Mouse (Mus musculus) kidney, adult 9 months (tissue): ENCODE data around the gene Tmem181a.
"Not testable (repeated sequence)": the region's sequence is repeated elsewhere in the genome, so short reads cannot be mapped to it uniquely, and the experiment has no call there.

Source experiments
- DNase-seq: peaks from one replicate; pipeline ENCODE4 v3.0.0; 2022

Tmem181a gene

DNA sequence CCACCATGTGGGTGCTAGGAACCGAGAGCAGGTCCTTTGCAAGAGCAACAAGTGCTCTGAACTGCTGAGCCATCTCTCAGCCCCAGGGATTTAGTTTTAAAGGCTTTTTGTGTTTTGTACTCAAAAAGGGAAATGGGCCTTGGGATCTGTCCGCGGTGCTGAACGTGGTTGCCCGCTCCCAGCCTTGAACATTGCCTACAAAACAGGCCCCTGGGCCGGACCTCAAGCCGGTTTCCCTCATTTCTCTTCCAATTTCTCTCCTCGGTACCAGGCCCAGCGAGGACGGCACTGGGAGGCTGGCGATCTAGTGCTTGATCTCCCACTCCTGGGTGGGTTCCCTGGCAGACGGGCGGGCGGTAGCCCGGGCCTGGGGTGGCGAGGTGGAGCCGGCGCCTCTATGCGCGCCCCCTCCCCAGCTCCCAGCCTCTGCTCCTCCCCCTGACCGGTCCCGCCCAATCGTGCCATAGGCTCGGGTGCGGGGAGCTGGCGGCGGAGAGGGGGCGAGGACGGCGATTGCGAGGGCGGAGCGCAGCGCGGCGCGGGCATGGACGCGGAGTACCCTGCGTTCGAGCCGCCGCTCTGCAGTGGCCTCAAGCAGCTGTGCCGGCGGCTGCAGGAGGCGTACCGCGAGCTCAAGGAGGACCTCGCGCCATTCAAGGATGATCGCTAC lies at the start of gene Tmem181a:
Gene Tmem181a (plus strand): TSS at position 461 of the 670 bp plus-strand sequence.
- not testable (repeated sequence) for DNase-seq

DNA sequence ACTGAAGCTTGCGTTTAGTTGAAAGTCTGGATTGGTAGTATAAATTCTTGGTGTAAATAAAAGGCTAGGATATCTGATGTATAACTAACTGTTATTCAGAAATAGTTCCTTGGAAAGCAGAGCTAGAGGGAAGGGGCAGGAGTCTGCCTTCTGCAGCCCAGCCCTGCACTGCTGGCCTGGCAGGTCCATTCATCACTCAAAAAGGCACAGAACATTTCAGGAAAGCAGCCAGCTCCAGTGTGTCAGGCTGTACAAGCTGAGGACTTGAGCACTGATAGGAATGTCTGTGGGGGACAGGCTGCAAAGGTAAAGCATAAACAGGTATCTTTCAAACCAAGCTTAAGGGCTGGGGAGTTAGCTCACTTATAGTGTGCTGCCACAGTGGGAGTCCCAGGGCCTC lies 44.9 kb upstream of the Tmem181a start:
- no peak for DNase-seq

DNA sequence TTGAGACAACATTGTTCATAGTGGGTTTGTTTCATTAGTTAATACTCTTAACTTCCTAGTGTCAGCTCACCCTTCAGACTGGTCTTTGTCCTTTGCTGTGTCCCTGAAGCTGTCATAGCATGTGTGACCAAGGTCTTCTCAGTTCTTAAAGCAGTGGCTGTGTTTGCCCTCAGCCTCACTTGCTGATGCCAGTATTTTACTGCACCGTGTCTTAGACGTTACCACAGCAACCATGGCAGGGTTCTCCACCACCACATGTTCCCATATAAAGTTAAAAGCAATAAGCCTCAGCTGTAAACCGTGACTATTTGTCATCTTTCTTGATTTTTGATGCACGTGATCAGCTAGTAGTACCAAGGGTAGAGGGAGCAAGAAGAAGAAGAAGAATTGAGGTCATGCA lies 41.0 kb upstream of the Tmem181a start:
- DNase-seq = no peak

DNA sequence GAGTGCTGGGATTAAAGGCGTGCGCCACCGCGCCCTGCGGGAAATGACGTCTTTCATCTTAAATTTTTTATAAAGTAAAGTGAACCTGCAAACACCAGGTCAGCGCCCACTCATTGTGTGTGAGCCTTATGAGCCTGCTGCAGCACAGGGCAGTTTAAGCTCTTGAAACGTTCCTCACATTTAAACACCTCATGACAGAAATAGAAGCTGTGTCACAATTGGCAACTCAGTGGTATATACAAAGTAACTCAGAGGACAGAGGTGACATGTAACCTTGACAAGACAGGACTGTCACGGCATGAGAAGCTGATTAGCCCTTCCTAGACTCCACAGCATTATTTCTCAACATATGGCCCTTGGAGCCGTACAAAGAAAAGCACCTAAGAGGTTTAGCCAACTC lies 40.1 kb upstream of the Tmem181a start:
- no peak for DNase-seq

GRCm38 (mm10) chr17:6232633-6233032 lies 24.0 kb upstream of the Tmem181a start:
- DNase-seq = not testable (repeated sequence)

DNA sequence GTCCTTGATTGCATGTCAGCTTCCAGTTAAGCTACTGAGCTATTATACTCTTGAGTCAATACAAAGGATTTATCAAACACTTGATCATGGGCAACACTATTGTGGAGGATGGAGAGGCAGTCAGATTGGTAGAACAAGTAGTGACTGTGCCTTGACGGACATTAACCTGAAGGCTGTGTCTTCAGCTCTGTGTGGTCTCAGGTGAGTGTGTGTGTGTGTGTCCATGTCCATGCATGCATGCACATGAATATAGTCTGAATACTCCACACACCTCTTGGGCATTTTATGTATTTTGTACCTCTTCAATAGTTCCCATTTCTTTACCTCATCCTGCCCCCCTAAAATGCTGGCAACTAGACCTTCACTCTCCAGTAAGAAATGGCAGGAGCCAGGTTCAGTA lies 5.4 kb upstream of the Tmem181a start:
- DNase-seq = not testable (repeated sequence)

GRCm38 (mm10) chr17:6257070-6257456 lies 403 bp downstream of the Tmem181a start:
- not testable (repeated sequence) for DNase-seq

DNA sequence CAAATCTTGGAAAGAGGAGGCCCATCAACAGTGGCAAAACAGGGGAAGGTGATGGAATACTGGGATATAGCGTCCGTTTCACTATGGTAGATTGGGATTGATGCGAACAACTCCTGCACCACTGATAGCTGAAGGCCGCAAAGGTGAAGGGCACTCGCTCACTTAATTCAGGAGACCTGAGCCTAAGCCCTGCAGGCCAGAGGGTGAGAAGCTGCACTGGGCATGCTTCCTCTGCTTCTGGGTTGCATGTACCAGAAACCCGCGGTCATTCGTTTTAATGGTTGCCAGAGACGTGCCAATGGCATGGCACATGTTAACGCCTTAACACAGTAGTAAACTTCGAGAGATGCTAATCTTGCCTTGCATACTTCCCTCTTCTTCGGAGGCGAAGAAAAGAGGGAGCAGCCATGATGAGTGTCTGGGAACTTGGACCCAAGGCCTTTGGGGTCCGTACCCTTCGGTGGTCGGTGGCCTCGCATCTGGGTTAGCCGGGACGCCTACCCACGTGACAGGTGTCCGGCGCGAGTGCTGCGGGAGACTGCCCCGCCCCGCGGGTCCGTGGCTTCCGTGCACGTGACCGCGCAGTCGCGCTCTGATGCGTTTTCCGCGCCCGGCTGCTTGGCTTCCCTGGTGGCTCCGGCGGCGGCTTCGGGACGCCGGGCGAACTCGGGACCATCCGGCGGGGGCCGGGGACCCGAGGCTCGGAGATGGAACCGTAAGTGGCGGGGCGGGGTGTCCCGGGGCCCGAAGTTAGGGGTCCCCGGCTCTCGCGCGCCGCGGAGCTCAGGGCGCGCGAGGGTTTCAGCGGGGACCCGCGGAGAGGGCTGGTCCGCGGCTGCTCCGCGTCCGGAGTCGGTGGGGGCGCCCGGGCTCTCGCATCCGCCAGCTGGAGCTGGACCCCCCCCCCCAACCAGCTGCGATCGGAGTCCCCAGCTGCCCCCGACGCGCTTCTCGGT lies 13.5 kb downstream of the Tmem181a start:
- peak; percentile 24 for DNase-seq

- not testable (repeated sequence) for DNase-seq
Observed at GRCm38 (mm10) chr17:6270840-6271239, 14.2 kb downstream of the Tmem181a start.

- DNase-seq = not testable (repeated sequence)
Observed at GRCm38 (mm10) chr17:6271970-6272369, 15.3 kb downstream of the Tmem181a start.

DNA sequence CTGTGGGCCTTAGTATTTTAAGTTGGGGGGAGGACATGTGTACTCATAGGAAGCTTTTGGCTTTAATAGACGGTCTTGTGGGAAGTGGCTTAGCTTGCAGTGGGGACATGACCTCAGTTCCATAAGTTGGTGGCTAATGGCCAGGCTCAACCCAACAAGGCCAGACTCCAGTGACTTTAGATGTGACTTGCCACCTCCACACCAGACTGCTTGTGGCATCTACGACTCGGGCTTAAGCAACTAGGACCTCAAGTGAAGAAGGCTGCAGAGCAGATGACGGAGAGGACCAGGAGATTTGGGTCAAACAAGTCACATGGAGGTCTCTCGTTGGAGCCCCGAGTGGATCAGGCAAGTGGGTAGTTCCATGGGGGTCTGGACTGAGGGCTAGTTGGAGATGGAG lies 18.0 kb downstream of the Tmem181a start:
- DNase-seq = not testable (repeated sequence)

- not testable (repeated sequence) for DNase-seq
Observed at GRCm38 (mm10) chr17:6279205-6279604, 22.5 kb downstream of the Tmem181a start.

DNA sequence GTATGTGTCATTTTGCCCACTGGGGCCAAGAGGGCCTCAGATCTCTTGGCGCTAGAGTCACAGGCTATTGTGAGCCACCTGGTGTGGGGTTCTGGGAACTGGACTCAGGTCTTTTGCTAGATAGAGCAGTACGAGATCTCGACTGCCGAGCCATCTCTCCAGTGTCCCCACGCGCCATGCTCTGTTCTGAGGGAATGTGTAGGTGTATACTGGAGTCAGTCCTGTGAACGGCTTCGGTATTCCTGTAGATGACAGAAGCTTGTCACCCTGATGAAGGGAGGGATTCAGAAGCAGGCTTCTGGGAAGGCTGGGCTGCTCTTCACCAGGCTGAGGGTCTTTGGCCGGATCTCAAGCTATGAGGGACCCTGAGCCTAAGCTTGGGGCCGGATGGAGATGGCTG lies 23.1 kb downstream of the Tmem181a start:
- DNase-seq = not testable (repeated sequence)

DNA sequence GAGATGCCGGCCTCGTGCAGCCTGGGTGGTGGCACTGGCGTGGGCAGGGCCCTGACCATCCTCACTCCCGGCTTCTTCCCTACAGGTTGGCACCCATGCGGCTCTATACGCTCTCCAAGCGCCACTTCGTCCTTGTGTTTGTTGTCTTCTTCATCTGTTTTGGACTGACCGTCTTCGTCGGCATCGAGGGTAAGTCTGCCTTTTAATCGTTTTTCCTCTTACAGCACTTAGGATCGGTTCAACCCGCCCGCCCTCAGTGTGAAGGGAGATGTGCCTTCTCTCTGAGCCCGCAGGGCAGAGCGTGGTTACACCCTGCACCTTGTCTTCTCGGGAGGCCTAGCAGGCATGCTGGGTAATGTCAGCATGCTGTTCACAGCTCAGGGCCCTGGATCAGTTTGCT lies 23.9 kb downstream of the Tmem181a start:
- not testable (repeated sequence) for DNase-seq

GRCm38 (mm10) chr17:6283137-6283536 lies 26.5 kb downstream of the Tmem181a start:
- DNase-seq = not testable (repeated sequence)

GRCm38 (mm10) chr17:6286169-6286568 lies 29.5 kb downstream of the Tmem181a start:
- not testable (repeated sequence) for DNase-seq

- DNase-seq = not testable (repeated sequence)
Observed at GRCm38 (mm10) chr17:6289045-6289444, 32.4 kb downstream of the Tmem181a start.

DNA sequence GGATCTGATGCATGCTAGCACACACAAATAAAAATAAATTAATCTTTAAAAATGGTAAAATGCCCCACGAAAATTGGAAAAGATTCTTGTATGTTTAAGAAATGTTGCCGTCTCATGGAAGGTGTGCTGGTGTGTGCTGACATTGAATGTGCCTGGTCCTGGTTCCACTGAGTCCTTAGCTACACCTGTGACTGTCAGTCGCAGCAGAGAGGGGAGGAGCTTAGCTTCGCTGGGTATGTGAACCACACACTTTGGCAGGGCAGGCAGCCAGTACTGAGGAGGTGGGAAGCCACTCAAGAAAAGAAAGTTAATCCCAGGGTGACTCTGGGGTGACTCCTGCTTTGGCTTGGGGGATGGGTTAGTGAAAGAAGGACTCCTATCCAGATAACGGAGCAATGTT lies 37.2 kb downstream of the Tmem181a start:
- not testable (repeated sequence) for DNase-seq

DNA sequence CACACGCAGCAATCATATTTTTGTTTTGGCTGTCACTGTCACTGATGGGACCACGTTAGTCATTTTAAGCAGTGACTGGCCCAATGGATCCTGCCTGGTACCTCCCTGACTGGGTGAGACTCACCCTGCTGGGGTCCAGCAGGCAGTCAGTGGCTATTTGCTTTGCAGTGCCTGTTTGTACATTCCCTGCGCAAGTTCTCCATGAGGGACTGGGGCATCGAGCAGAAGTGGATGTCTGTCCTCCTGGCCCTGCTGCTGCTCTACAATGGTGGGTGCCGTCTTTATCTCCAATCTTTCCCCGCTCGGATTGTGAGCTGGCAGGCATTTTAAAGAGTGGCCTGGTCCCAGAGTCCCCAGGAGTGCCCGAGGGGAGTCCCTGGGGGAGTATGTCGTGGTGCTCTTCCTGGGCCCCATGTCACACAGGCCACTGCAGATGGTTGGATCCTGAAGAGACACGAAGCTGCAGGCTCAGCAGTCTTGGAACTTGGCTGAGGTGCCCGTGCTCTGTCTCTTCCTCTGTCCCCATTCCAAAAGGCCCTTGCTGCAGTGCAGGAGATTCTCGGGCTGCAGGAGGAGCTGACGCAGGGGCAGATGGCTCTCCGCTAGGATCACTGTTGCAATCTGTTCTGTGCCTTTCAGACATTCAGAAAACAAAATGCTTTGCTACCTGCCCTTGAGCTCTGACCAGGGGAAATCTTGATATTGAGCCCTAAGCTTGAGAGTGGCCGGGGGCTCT lies 40.6 kb downstream of the Tmem181a start:
- not testable (repeated sequence) for DNase-seq

DNA sequence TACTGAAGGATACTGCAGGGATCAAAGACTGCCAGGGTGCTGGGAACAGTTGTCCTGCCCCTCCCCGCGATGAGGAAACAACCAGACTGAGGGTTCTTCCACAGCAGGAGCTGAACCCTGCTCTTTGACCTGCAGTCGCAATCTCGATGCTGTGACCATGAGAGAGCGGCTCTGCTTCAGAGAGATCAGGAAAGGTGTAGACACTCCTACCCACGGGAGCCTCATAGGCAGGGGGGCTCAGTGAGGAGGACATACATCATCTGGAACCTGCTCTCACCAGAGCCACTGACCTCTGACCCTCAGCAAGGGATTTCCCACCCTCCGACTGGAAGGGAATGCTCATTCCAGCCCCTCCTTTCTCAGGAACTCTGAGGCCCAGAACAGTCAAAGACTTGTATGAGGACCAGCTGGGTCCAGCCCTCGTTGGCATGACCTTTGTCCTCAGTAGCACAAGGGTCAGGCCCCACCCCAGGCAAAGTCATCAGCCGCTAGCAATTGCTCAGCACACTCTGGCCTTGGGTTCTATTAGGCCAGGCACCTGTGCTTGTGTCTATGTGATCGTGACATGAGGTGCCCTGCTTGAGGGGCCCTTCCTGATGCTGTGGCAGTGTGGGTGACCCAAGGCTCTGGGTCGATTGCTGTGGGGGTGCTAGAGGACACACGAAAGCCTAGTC lies 43.7 kb downstream of the Tmem181a start:
- peak; percentile 23 for DNase-seq

- DNase-seq = not testable (repeated sequence)
Observed at GRCm38 (mm10) chr17:6304891-6305290, 48.2 kb downstream of the Tmem181a start.

DNA sequence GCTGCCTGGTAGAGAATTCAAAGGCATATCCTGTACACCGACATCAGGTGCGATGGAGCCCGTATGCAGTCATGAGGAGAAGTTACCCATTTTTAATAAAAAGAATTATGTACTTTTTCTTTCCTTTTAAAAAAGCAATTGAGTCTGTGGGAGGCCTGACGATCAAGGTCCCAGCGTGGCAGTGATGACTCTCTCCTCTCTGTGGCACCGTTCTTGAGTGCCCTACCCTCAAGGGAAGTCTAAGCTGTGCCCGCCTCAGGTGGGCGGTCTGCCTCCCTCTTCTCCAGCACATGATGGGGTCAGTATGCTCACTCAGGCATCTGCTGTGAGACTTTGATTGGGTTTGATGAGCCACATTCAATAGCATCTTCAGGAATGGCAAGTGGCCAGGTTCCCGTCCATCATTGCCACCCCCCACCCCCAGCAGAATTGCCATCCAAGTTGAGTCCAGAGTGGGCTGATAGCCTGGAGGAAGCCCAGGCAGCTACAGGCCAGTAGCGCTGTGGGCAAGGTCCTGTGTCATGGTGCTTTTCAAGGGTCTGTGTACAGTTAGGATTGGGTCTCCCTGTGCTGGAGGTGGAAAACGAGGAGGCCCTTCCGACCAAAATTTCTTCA lies 49.1 kb downstream of the Tmem181a start:
- DNase-seq = not testable (repeated sequence)
